Mouse (Mus musculus) T-helper 1 cell (primary cell): Measurements from ENCODE around the gene Gm13288.
"Not testable (repeated sequence)": the region's sequence is repeated elsewhere in the genome, so short reads cannot be mapped to it uniquely, and the experiment has no call there.

Source experiments
- in situ Hi-C: fragments of 300-600 bp; cut with MboI, MseI; formaldehyde crosslinking; loops from one replicate; pipeline ENCODE4 v1.15.1; 2025; ENCODE audit warnings: high pct_unique_total_duplicates

The Gm13288 gene

GRCm38 (mm10) chr4:88805231-88805630 lies at the start of gene Gm13288:
Gm13288 (plus strand) TSS chr4:88805531.
- in situ Hi-C loops: loop anchor here (5.0 kb wide), 1 partner anchor 33 kb away; the partner anchor contains the start of gene Gm13290

GRCm38 (mm10) chr4:88756581-88757513 lies 48.5 kb upstream of the Gm13288 start:
- in situ Hi-C loops: loop anchor here (10.0 kb wide), 1 partner anchor 1392 kb away; no protein-coding TSS in a partner anchor

GRCm38 (mm10) chr4:88757628-88758031 lies 47.7 kb upstream of the Gm13288 start:
- in situ Hi-C loops: loop anchor here (10.0 kb wide), 1 partner anchor 1393 kb away; no protein-coding TSS in a partner anchor

- in situ Hi-C loops: loop anchor here (10.0 kb wide), 1 partner anchor 1394 kb away; no protein-coding TSS in a partner anchor
These were observed 46.6 kb upstream of the Gm13288 start for GRCm38 (mm10) chr4:88758751-88759150.

GRCm38 (mm10) chr4:88759610-88760268 lies 45.6 kb upstream of the Gm13288 start, which contains the start of gene Gm13283:
Gm13283 (plus strand) TSS chr4:88760119.
- in situ Hi-C loops: loop anchor here (10.0 kb wide), 1 partner anchor 1395 kb away; no protein-coding TSS in a partner anchor

GRCm38 (mm10) chr4:88760431-88760830 lies 44.9 kb upstream of the Gm13288 start:
- in situ Hi-C loops: not testable (repeated sequence)

GRCm38 (mm10) chr4:88761776-88762175 lies 43.6 kb upstream of the Gm13288 start:
- in situ Hi-C loops: not testable (repeated sequence)

- in situ Hi-C loops: not testable (repeated sequence)
These were observed 43.0 kb upstream of the Gm13288 start for GRCm38 (mm10) chr4:88762341-88762740.

- in situ Hi-C loops: not testable (repeated sequence)
These were observed 41.8 kb upstream of the Gm13288 start for GRCm38 (mm10) chr4:88763384-88764018.

GRCm38 (mm10) chr4:88773534-88773933 lies 31.8 kb upstream of the Gm13288 start, which contains the start of gene Gm13290:
Gm13290 (plus strand) TSS chr4:88773834.
- in situ Hi-C loops: loop anchor here (5.0 kb wide), 1 partner anchor 34 kb away; the partner anchor contains the start of gene Gm13288

GRCm38 (mm10) chr4:88776622-88777021 lies 28.7 kb upstream of the Gm13288 start, which contains the start of gene Gm13289:
Gm13289 (plus strand) TSS chr4:88776922.
- in situ Hi-C loops: loop anchor here (25.0 kb wide), 1 partner anchor 764 kb away; no protein-coding TSS in a partner anchor

GRCm38 (mm10) chr4:88779550-88779949 lies 25.8 kb upstream of the Gm13288 start, which contains the start of gene Gm13272:
Gm13272 (plus strand) TSS chr4:88779850.
- in situ Hi-C loops: loop anchor here (25.0 kb wide), 1 partner anchor 767 kb away; no protein-coding TSS in a partner anchor

GRCm38 (mm10) chr4:88780320-88780719 lies 25.0 kb upstream of the Gm13288 start:
- in situ Hi-C loops: loop anchor here (25.0 kb wide), 1 partner anchor 768 kb away; no protein-coding TSS in a partner anchor

- in situ Hi-C loops: loop anchor here (25.0 kb wide), 1 partner anchor 770 kb away; no protein-coding TSS in a partner anchor
These were observed 23.5 kb upstream of the Gm13288 start, which contains the start of gene Ifnz for GRCm38 (mm10) chr4:88781831-88782230. Ifnz (plus strand) TSS chr4:88782131.

- in situ Hi-C loops: loop anchor here (25.0 kb wide), 1 partner anchor 770 kb away; no protein-coding TSS in a partner anchor
These were observed 23.0 kb upstream of the Gm13288 start for GRCm38 (mm10) chr4:88782335-88782734.

GRCm38 (mm10) chr4:88785409-88785808 lies 19.9 kb upstream of the Gm13288 start, which contains the start of gene Gm13276:
Gm13276 (plus strand) TSS chr4:88785709.
- in situ Hi-C loops: loop anchor here (5.0 to 25.0 kb wide), 2 partner anchors 33 to 773 kb away; partner anchors contain the start of gene Gm13271

- in situ Hi-C loops: loop anchor here (5.0 to 25.0 kb wide), 2 partner anchors 36 to 776 kb away; partner anchors contain the start of gene Gm13271
These were observed 16.9 kb upstream of the Gm13288 start, which contains the start of gene Gm13277 for GRCm38 (mm10) chr4:88788402-88788801. Gm13277 (plus strand) TSS chr4:88788632.

GRCm38 (mm10) chr4:88791250-88791649 lies 14.1 kb upstream of the Gm13288 start, which contains the start of gene Gm13278:
Gm13278 (plus strand) TSS chr4:88791550.
- in situ Hi-C loops: loop anchor here (25.0 kb wide), 1 partner anchor 779 kb away; no protein-coding TSS in a partner anchor

- in situ Hi-C loops: loop anchor here (25.0 kb wide), 1 partner anchor 782 kb away; no protein-coding TSS in a partner anchor
These were observed 11.2 kb upstream of the Gm13288 start, which contains the start of gene Gm13275 for GRCm38 (mm10) chr4:88793936-88794675. Gm13275 (plus strand) TSS chr4:88794487.
